Mouse (Mus musculus) cerebellum, adult 2 months (tissue): ENCODE measurements around the gene Asna1.

Experiments
- CTCF ChIP-seq: fragments of 200-500 bp; IDR thresholded peaks from 2 replicates; pipeline ENCODE4 v1.5.1; 2011; ENCODE audit warnings: low read depth, mild to moderate bottlenecking, control low read depth, low read length, moderate library complexity, borderline replicate concordance; ENCODE audit not compliant: insufficient read depth
- POLR2A ChIP-seq: fragments of 200-500 bp; IDR thresholded peaks from 2 replicates; pipeline ENCODE4 v1.6.1; 2011; ENCODE audit warnings: low read length, control low read depth, borderline replicate concordance; ENCODE audit not compliant: insufficient read depth

DNA sequence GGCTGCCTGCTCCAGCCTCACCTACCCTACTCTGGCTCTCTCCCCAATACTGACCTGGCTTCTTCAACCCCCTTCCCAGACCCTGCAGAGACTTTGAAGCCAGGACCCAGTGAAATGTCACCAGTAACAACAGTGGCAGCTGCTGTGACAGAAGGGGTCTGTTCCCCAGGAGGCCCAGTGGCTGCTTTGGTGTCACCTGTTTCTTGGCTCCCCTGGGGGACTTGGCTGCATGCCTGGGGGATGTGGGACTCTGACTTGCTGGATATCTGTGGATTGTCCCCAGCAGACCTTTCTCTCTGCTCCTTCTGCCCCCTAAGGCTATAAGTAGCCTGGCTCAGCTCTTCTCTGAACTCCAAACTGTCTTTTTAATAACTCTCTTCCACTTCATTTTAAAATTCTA, 42.9 kb upstream of the Asna1 start, which contains the start of gene Gm5741:
- TF ChIP-seq POLR2A (no peak), CTCF (no peak)
